Mouse (Mus musculus): ENCODE measurements around the gene Htr1f. TPM values are rescaled to one million over a fixed set of nuclear protein-coding genes. Genes with fewer than 3 reads are reported as not detected.

Htr1f gene
- polyA plus RNA-seq, 1 experiment, result 3.2 TPM

GRCm38 (mm10) chr16:64973533-64974305 lies 131.9 kb downstream of the Htr1f start:
- DNase-seq (ENCODE audit: extremely low spot score in 1 of 2, low spot score in 1 of 2), result no peak

DNA sequence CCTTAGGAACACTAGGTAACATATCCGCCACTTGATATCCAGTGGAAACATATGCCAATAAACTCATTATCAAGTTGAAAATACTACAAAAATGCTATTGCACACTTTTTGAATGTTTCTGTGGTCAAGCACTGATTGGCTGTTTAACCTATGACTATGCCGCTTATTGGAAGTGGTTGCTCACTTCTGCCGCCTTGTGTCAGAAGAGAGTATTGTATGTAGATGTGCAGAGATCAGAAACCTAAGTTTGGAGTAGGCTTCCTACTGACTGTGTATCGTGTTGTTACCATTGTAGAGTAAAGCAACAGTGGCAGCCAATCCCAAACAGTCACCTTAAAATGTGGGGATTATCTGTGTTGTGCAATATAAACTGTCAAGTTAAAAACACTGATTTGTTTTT lies 144.0 kb downstream of the Htr1f start:
- no peak for DNase-seq (ENCODE audit: extremely low spot score in 1 of 2, low spot score in 1 of 2)

DNA sequence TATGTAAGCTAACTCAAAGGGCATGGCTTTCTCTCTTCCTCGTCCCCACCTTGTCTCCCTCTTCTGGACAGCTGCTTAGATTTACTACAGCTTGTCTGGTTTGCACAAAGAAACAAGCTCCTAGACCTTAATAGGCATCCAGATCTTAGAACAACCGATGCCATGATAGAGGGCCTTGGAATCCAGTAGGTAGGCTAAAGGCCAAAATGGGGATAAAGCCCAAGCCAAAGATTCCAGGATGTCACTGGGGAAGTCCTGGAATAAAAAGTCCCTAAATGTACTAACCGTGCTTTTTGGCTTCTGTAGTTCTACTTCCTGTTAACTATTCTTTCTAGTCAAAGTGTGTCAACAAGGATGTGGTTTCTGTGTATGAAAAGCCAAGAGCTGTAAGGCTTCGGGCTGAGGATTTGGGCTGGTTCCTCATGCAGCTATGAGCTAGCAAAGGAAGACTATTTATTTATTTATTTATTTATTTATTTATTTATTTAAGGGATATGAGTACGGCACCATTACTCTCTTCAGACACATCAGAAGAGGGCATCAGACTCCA lies 163.9 kb downstream of the Htr1f start:
- DNase-seq (ENCODE audit: extremely low spot score in 1 of 2, low spot score in 1 of 2), result no peak

GRCm38 (mm10) chr16:64934793-64935192 lies 170.9 kb downstream of the Htr1f start:
- no peak for DNase-seq (ENCODE audit: extremely low spot score in 1 of 2, low spot score in 1 of 2)

DNA sequence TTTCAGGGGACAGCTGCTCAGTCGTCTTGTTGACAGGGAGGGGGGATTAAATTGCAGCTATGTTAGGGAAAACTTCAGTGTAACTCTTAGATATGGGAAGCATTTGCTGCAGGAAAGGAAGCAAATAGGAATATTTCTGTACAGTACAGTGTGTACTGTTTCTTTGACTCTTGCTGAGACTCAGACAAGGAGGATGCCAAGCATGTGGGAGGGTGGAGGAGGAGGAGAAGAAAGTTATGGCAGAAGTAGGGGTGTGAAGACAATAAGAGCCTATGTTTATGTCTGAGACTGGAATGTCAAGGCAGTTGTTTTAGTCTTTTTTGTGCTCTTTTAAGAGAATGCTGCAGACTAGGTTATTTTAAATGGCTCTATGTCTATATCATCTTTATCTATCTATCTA lies 171.6 kb downstream of the Htr1f start:
- peak; percentile 38 to 68 for DNase-seq (ENCODE audit: extremely low spot score in 1 of 2, low spot score in 1 of 2)

GRCm38 (mm10) chr16:64923500-64923899 lies 182.2 kb downstream of the Htr1f start:
- DNase-seq (ENCODE audit: extremely low spot score in 1 of 2, low spot score in 1 of 2), result no peak

GRCm38 (mm10) chr16:64908747-64909146 lies 196.9 kb downstream of the Htr1f start:
- no peak for DNase-seq (ENCODE audit: extremely low spot score in 1 of 2, low spot score in 1 of 2)

GRCm38 (mm10) chr16:64907112-64907511 lies 198.5 kb downstream of the Htr1f start:
- peak in 1 of 2 experiments; percentile 62 for DNase-seq (ENCODE audit: extremely low spot score in 1 of 2, low spot score in 1 of 2)

- peak in 1 of 2 experiments; percentile 16 for DNase-seq (ENCODE audit: extremely low spot score in 1 of 2, low spot score in 1 of 2)
Observed at GRCm38 (mm10) chr16:64903328-64903727, 202.3 kb downstream of the Htr1f start.

- no peak for DNase-seq (ENCODE audit: extremely low spot score in 1 of 2, low spot score in 1 of 2)
Observed at GRCm38 (mm10) chr16:64899084-64899483, 206.6 kb downstream of the Htr1f start.

GRCm38 (mm10) chr16:64889496-64889895 lies 216.2 kb downstream of the Htr1f start:
- DNase-seq (ENCODE audit: extremely low spot score in 1 of 2, low spot score in 1 of 2), result no peak

- no peak for DNase-seq (ENCODE audit: extremely low spot score in 1 of 2, low spot score in 1 of 2)
Observed at GRCm38 (mm10) chr16:64885547-64885946, 220.1 kb downstream of the Htr1f start.

- DNase-seq (ENCODE audit: extremely low spot score in 1 of 2, low spot score in 1 of 2), result no peak
Observed at GRCm38 (mm10) chr16:64885142-64885541, 220.5 kb downstream of the Htr1f start.

GRCm38 (mm10) chr16:64884420-64884838 lies 221.2 kb downstream of the Htr1f start:
- no peak for DNase-seq (ENCODE audit: extremely low spot score in 1 of 2, low spot score in 1 of 2)

GRCm38 (mm10) chr16:64883896-64884295 lies 221.8 kb downstream of the Htr1f start:
- no peak for DNase-seq (ENCODE audit: extremely low spot score in 1 of 2, low spot score in 1 of 2)

DNA sequence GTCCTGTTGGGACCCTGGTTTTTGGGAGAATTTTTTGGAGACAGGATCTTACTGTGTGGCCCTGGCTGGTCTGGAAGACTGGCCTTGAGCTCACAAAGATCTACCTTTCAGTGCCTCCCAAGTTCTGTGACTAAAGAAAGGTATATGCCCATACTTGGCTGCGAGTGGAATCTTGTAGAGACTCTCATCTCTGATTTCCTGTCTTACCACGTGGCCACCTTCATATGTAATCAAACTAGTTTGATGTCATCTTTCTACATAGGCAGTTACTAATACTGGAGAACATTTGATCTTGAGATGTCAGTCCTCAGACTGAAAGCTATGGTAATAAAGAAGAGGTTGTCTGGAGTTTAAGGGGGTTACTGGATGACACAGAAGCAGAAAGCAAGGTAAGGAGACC lies 224.2 kb downstream of the Htr1f start:
- no peak for DNase-seq (ENCODE audit: extremely low spot score in 1 of 2, low spot score in 1 of 2)

- no peak for DNase-seq (ENCODE audit: extremely low spot score in 1 of 2, low spot score in 1 of 2)
Observed at GRCm38 (mm10) chr16:64880986-64881385, 224.7 kb downstream of the Htr1f start.

- no peak for DNase-seq (ENCODE audit: extremely low spot score in 1 of 2, low spot score in 1 of 2)
Observed at GRCm38 (mm10) chr16:64879735-64880134, 225.9 kb downstream of the Htr1f start.

- DNase-seq (ENCODE audit: extremely low spot score in 1 of 2, low spot score in 1 of 2), result no peak
Observed at GRCm38 (mm10) chr16:64878611-64879132, 227.0 kb downstream of the Htr1f start.

DNA sequence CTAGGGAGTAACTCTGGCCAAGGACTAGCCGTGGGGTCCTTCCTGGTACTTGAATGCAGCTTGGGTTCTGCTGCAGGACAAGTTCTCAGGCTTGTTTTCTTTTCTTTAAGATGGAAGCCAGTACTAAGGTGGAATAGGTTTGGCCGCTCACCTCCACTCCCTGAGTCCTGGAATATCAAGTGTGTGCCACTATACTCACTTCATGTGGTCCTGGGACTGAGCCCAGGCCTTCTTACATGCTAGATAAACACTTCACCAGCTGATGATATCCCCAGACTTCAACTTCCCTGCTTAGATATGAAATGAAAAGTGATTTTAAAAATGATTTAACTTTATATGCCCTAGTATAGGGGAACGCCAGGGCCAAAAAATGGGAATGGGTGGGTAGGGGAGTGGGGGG lies 228.3 kb downstream of the Htr1f start:
- no peak for DNase-seq (ENCODE audit: extremely low spot score in 1 of 2, low spot score in 1 of 2)

- no peak for DNase-seq (ENCODE audit: extremely low spot score in 1 of 2, low spot score in 1 of 2)
Observed at GRCm38 (mm10) chr16:64876631-64877265, 228.9 kb downstream of the Htr1f start.

DNA sequence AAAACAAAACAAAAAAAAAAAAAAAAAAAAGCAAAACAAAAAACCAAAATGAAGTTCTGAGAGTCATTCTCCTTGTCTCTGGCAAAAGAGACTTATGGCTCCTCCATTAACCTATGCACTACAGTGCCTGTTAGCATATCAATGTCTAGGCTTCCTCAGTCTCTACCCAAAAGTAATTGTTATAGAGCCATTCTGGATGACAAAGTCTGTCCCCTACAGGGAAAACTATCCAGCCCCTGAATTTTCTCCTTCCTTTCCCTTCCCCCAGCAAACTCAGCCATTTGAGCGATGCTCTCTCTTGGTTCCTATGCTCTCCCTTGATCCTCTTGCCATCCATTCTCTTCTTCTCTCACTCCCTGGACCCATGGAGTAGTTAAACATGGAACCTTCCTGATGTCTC lies 229.8 kb downstream of the Htr1f start:
- DNase-seq (ENCODE audit: extremely low spot score in 1 of 2, low spot score in 1 of 2), result no peak

Data from frontal cortex, adult 2 months (tissue).